In the genomic region with DNA sequence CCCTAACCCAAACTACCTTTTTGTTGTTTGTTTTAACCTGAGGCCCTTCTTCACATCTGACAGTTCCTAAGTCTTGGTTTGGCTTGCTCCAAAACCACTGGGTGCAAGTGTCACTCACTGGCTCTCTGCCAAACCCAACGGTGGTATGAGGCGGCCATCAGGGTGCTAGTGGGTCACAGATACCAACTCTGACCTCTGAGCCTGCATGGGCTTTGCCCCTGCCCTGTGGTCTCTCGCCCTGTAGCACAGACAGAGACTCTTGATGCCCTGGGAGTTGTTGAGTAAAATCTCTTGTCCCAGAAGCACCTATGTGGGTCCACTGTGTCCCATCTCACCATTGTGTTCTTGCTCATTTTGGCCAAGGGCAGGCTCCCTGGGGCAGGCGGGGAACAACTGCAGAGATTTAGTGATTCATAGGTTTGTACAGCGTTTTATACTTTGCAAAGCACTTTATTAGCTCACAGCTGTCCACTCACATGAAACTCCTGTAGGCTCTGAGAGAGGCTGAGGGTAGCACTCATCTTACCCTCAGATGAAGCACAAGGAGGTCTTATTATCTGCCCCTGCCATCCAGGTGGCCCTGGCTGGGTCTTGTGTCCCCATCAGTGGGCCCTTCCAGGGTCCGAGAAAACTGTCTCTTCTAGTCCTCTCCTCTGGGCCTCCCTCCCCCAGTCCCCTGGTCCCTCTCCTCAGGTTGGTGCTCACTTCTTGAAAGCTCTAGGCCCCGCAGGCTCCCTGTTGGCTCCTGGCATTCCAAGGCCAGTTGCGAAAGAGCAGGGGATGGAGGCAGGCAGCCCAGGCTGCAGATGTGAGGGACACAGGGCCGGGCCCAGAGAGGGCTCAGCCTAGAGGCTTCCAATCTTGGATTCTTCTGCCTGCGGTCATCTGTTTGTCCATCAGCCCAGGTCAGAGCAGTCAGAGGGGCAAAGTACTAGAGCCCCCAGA, we compare ENCODE assay signal across 1 mouse cellular context.
TF ChIP-seq lines count a peak whose summit lies in the region.

No protein-coding gene starts in this region.

TF ChIP-seq in CH12.LX, 34 proteins besides CTCF, POLR2A, EP300 and RAD21:
- TF ChIP-seq MAX (IDR thresholded peaks at IDR 0.05; ENCODE audit: low read length) (no peak), ZNF384 (IDR thresholded peaks at IDR 0.05; ENCODE audit: low read depth, low read length) (no peak), ZKSCAN1 (IDR thresholded peaks at IDR 0.05; ENCODE audit: borderline replicate concordance, low read depth, low read length) (no peak), GABPA (IDR thresholded peaks at IDR 0.05; ENCODE audit: insufficient replicate concordance, low read depth, low read length) (no peak), CHD1 (IDR thresholded peaks at IDR 0.05; ENCODE audit: low read depth, low read length) (no peak), NRF1 (IDR thresholded peaks at IDR 0.05; ENCODE audit: low read depth, low read length) (no peak), USF1 (IDR thresholded peaks at IDR 0.05; ENCODE audit: low read depth, low read length) (no peak), ELF1 (IDR thresholded peaks at IDR 0.05; ENCODE audit: low read depth, low read length) (no peak), BHLHE40 (IDR thresholded peaks at IDR 0.05; ENCODE audit: low read depth, low read length) (no peak), JUN (IDR thresholded peaks at IDR 0.05; ENCODE audit: insufficient read depth, low read depth, low read length) (no peak), ETS1 (conservative IDR thresholded peaks at IDR 0.05; ENCODE audit: low read depth, low read length) (no peak), CHD2 (IDR thresholded peaks at IDR 0.05; ENCODE audit: low read length) (no peak), PAX5 (IDR thresholded peaks at IDR 0.05; ENCODE audit: low read length) (no peak), ZC3H11A (IDR thresholded peaks at IDR 0.05; ENCODE audit: low read depth, low read length) (no peak), IRF4 (IDR thresholded peaks at IDR 0.05; ENCODE audit: low read depth, low read length) (no peak)
